Mouse (Mus musculus) CD4-positive, CD25-positive, alpha-beta regulatory T cell, adult 2 months (primary cell): ENCODE measurements at regions not wholly inside any gene's neighbourhood (a gene's known extent, or its start where the extent isn't known, plus 50 kb on each side); places are given as distances from the start of the nearest gene placed in this dataset.

Source experiments
- DNase-seq: peaks from one replicate; pipeline ENCODE4 v3.0.0-alpha.2; 2012; ENCODE audit warnings: low read depth, low spot score

DNA sequence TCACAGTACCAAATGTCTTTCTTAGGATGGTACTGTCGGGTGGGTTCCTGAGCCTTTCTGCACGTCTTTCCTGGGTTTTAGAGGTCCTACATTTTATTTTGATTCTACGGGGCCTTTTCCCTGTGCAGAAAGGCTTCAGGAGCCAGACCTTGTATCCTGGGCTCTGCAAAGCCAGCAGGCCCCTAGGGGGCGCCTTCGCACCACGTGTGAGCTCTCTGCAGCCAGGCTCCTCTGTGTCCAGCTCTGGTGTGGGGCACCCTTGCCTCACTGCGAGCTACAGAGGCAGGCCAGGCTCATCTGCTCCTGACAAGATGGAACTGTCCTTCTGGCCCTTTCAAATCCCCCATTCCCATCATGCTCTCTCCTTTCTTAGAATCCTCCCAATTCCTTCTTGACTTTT lies 53.3 kb upstream of the Usp3 start:
- DNase-seq, result peak; percentile 88

DNA sequence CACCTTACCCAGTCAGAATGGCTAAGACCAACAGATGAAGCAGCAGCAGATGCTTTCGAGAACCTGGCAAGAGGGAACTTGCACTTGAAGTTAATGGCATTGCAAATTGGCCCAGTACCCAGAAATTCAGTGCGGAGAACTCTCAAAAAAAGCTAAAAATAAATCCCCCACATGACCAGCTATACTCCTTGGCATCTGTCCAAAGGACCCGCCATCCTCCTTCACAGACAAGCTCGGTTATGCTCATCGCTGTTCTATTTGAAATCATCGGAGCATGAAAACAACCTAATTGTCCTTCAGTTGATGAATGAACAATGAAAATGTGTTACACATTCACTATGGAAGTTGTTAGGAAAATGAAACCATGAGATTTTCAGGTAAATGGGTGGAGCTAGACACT lies 58.4 kb upstream of the Usp3 start:
- DNase-seq, result no peak

DNA sequence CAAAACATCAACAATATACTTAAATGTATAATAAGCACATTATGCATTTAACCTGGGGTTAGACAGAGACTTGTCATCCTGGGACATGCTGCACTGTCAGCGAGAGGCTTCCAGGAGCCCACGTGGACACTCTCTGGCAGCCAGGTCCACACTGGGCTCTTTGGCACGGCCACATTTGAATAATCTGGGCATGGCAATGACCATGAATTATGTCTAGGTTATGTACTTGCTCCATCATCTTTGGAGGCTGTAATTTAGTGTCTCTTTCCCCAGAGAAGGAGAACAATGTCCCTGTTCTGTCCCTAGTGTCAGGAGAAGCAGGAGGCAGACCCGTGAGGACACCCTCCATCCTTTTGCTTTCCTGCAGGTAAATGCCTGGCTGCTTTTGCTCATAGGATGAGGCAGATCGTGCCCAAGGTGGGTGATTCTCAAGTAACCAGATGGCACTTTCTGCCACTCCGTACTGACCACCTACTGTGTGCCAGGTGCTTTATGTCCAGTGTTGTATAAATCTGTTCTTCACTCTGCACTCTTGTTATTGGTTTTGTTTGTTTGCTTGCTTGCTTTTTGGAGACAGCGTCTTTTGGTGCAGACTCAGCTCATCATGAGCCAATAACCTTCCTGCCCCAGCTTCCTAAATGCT lies 56.2 kb upstream of the Car12 start:
- no peak for DNase-seq

DNA sequence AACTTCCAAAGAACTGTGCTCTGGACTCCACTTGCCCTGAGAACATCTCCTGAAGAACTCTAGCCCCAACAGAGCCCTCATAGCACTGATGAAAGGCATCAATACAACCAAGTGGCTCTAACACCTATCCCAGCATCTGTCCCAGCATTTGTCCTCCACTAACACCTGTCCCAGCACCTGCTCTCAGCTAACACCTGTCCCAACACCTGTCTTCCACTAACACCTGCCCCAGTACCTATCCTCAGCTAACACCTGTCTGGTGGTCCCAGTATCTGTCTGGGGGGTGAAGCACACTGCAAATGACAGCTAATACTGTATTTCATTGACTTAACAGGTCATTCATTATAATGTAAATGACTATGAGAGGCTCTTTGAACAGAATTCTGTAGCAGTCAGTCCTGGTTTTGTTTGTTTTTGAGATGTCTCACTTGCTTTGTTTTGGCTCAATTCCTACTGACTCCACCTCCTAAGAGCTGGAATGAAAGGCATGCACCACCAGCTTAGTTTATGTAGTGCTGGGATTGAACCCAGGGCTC lies 54.7 kb upstream of the Car12 start:
- no peak for DNase-seq

DNA sequence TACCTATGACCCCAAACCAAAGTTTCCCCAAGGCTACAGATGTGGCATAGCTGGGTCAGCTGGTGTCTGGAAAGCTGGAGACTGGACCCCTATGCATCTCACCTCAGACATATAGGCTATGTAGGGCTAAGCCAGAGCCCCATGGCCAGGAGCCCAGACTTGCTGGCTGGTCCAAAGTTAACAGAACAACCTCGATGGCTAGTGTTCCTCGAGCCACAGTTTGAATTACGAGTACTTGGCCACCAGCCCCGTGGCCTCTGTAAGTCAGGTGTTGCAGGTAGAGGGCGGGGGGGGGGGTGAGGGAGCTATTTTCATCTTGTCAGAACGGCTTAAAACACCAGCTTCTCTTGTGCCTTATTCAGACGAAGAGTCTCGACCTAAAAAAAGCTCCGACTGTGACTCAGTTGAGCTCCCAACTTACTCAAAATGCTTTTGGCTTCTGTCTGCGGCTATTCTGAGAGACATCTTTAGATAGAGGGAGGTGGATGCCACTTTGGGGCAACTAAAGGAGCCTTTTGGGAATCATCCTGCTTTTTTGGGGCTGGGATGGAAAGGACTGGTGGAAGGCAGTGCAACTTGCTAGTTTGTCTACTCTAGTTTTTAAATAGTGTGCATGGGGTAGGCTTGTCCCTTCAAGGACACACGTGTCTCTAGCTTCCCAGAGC lies 53.6 kb upstream of the Car12 start:
- no peak for DNase-seq

DNA sequence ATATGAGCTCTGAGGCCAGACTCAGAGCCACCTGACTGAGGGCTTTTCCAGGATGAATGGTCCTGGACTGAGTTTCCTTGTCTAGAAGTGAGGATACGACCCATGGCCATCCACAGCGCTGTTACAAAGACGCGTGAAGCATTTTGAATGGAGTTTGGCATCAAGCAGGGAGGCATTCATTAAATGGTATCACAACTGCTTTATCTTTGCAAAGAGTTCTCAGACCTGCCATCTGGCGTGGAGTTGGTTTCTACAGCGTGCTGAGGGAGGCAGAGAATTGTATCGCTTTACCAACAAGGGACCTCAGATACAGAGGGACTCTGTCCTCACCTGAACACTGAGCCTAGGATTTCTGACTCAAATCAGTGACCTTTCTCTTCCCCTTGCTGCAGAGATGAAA lies 51.9 kb upstream of the Car12 start:
- no peak for DNase-seq

DNA sequence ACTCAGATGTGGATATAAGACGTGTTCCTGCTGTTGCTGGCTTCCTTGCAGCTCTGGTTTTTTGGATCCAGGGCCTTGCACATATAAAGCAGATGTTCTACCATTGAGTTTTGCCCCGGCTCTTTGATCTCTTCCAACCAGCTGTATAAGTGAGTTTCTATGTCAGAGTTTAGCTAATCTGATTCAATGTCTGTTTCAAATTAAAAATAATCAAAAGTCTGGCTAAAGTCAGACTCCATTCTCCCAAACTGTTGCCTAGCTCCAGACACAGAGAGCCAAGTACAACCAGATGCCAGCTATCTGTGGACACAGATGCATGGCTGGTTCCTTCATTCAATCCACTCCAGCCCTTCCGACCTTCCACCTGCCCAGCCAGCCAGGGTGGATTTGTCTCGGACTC lies 51.0 kb upstream of the Car12 start:
- no peak for DNase-seq
